Mouse (Mus musculus): ENCODE data around the gene Cabp7.

The Cabp7 gene

GRCm38 (mm10) chr11:4746733-4747132, at the start of gene Cabp7:
Cabp7 (minus strand) TSS chr11:4746778.
- no peak for DNase-seq (ENCODE audit: low spot score)

DNA sequence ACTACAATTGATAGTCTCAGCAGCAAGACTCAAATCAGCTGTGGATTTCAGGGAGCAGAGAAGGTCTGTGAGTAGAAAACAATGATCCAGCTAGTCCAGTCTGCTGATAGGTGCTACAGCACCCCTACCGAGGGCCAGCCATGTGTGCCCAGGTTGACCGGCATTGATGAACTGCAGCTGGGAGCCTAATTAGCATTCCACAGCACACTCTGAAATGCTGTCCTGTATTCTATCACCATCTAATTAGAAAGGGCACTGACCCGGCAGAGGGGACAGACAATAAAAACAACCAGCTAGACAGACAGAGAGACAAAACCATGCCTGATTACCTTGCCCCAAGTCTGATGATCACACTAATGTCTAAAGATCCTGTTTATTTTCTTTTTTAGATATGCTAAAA, 46.4 kb upstream of the Cabp7 start:
- no peak for DNase-seq (ENCODE audit: low spot score)

DNA sequence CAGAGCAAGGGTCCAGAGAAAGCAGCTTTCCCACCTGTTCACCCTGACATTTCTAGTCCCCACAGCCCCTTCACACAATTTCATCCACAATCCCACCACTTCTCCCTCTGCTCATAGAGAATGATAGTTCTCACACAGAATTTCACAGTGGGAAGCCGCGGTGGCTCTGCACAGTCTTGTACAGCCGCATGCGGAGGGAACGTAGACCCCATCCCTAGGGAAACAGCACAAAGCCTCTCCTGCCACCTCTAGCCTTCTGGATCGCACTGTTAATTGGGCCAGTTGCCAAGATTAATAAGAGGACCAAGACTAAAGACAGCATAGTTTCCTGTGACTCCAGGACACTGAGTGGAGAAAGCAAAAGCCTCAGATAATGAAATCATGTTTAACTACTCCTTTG, 45.0 kb upstream of the Cabp7 start:
- DNase-seq (ENCODE audit: low spot score) = no peak

GRCm38 (mm10) chr11:4789691-4790090, 43.1 kb upstream of the Cabp7 start:
- no peak for DNase-seq (ENCODE audit: low spot score)

DNA sequence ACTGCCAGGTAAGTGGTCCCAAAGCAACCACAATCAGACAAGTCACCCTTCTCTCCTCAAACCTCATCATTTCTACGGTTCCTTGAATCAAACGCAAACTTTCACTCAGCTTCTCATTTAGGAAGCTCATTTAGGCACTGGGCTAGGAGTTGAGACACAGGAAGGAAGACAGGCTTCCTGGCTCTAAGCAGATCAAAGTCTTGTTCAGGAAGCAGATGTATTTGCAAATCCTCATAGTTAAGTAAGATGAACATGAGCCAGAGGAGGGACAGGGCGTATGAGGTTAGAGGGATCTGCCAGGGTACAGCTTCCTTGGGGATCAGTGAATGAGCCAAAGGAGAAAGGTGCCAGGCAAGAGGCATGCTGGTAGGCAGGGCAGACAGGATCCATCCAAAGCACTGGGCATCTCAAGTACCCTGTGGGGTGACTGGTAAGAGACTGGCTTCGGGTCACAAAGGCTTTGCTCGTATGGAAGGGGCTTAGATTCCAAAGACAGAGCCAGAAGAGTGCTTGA, 38.1 kb upstream of the Cabp7 start:
- no peak for DNase-seq (ENCODE audit: low spot score)

DNA sequence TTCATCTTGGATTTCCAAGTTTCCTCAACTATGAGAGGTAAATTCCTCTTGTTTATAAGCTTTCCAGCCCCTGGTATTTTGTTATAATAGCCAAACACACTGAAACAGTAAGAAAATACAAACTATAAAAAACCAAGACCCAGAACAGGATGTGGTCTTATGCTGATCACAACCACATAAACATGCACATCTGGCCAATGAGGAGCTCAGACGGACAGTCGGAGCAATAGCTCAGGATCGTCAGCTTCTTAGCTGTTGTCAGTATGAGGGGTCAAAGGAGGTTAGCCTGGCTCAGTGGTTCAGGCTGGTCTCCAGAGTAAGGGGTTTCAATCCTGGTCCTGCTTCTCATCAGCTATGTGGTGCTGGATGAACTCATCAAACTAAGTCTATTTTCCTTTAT, 36.5 kb upstream of the Cabp7 start:
- DNase-seq (ENCODE audit: low spot score) = no peak

DNA sequence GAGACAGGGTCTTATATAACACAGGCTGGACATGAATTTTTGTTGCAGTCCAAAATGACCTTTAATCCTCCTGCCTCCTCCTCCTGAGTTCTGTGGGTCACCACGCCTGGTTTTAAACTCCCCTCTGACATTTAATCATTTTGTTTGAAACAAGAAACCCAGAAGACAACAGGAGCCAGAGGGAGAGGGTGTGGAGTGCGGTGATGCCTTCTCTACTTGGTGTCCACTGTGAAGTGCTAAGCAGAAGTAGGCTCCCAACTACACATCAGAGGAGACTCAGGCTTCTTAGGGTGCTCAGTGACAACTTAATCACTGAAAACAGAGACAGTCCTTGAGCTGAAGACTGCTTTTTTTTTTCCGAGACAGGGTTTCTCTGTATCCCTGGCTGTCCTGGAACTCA, 34.3 kb upstream of the Cabp7 start:
- DNase-seq (ENCODE audit: low spot score) = no peak

- peak; percentile 50 for DNase-seq (ENCODE audit: low spot score)
These were observed 26.3 kb upstream of the Cabp7 start for GRCm38 (mm10) chr11:4772925-4773324.

DNA sequence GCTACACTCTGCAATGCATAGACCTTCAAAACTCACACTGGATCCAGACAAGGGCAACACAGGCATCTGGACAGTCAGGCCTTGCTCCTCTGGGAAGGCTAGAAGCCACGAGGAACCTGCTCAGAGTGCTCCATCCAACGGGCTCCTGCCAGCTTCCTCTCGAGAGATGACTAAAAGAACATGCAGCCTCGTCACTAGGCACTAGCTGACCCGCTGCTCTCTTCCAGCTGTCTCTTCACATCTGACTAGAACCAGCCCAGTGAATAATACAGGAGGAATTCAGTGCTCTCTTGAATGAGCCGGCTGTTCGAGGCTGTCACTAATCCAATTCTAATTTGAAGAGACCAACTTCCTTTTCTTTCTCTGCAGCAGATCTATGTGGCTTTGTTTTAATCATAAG, 25.2 kb upstream of the Cabp7 start:
- no peak for DNase-seq (ENCODE audit: low spot score)

- DNase-seq (ENCODE audit: low spot score) = no peak
These were observed 23.3 kb upstream of the Cabp7 start for GRCm38 (mm10) chr11:4769881-4770280.

DNA sequence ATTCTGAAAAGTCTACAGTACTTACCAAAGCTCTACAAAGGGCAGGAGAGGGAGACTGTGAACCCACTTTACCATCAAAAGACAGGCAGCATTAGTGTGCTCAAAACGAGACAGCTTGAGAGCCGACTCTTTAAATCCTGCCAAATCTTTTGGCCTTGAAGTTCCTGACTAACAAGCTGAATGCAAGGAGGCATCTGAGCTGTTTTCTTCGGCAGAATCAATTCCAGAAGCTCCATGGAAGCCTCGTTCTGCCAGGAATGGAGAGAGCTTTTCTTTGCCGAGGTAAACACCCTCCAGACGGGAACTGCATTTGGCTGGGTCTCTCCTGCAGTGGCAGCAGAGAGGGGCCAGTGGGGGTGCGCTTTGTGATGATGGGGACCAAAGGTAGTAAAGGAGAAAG, 22.7 kb upstream of the Cabp7 start:
- DNase-seq (ENCODE audit: low spot score) = no peak

GRCm38 (mm10) chr11:4768399-4768798, 21.8 kb upstream of the Cabp7 start:
- DNase-seq (ENCODE audit: low spot score) = no peak

DNA sequence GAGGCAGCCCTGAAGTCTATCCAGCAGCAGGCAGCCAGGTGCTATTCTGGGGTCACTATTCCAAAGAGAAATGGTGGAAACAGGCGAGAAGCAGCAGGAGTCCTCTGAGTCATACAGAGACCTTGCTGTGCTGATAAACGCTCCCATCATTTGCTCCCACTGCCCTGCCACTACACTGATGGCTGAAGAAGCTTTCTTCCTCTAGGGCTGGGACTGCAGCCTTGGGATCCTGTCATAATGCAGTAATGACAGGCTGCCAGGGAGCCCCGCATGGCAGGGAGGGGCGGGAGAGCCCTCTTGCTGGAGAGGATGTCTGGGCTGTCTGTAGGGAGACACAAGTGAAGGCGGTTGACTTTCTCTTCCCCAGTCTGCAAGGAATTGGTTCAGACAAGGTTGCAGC, 17.9 kb upstream of the Cabp7 start:
- DNase-seq (ENCODE audit: low spot score) = no peak

GRCm38 (mm10) chr11:4763631-4764030, 17.1 kb upstream of the Cabp7 start:
- no peak for DNase-seq (ENCODE audit: low spot score)

- no peak for DNase-seq (ENCODE audit: low spot score)
These were observed 15.9 kb upstream of the Cabp7 start for GRCm38 (mm10) chr11:4762511-4762910.

- no peak for DNase-seq (ENCODE audit: low spot score)
These were observed 15.4 kb upstream of the Cabp7 start for GRCm38 (mm10) chr11:4761991-4762390.

DNA sequence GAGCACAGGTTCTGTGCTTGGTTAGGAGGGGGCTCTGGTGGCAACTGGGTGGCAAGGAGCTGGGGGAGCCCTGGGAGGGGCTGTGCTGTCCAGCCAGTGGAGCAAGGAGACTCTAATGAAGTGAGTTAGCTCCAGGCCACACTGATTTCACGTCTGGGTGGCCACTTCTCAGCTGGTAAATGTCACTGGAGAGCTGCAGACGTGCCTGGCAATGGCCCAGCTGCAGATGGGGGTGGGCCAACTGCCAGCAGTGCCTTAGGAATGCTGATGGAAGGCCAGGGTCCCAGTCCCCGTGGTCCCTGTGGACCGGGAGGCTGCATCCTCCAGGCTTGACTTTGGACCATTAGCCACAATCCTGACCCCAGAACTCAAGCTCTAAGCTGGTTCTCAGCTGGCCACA, 13.9 kb upstream of the Cabp7 start:
- DNase-seq (ENCODE audit: low spot score) = no peak

GRCm38 (mm10) chr11:4757789-4758158, 11.2 kb upstream of the Cabp7 start:
- no peak for DNase-seq (ENCODE audit: low spot score)

GRCm38 (mm10) chr11:4756984-4757788, 10.6 kb upstream of the Cabp7 start:
- DNase-seq (ENCODE audit: low spot score) = no peak

DNA sequence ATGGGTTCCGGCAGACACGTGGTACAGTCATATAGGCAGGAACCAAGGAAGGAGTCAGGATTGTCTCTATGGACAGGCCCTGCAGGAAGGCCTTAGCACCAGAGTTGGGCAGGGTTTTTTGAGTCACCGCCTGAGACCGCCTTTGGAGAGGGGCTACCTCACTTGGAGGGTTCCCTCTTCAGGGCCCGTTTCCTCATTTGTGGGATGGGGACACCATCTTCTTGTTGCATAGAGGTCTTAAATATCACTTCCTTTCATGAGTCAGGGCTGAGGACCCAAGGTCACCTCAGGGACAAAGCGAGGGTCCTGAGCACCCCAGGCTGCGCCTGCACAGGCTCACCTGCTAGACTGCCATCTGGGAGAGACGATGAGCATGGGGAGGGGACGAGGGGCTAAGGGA, 9.9 kb upstream of the Cabp7 start:
- DNase-seq (ENCODE audit: low spot score) = no peak

GRCm38 (mm10) chr11:4754867-4755266, 8.3 kb upstream of the Cabp7 start:
- no peak for DNase-seq (ENCODE audit: low spot score)

DNA sequence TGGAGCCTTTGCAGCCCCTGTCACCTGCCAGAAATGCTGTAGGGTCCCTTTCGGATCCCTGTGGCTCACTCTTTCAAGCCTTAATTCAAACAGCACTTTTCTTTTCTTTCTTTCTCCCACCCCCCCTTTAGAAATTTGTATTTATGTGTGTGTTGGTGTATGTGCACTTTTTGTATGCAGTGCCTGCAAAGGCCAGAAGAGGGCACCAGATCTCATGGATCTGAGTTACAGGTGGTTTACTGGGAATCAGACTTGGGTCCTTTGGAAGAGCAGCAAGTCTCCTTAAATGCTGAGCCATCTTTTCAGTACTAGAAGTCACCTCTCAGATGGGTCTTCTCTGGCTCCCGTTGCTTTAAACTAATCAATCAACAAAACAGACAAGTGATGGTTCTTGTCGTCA, 7.5 kb upstream of the Cabp7 start:
- DNase-seq (ENCODE audit: low spot score) = no peak

GRCm38 (mm10) chr11:4752836-4753235, 6.3 kb upstream of the Cabp7 start:
- no peak for DNase-seq (ENCODE audit: low spot score)

GRCm38 (mm10) chr11:4750263-4750662, 3.7 kb upstream of the Cabp7 start:
- DNase-seq (ENCODE audit: low spot score) = peak; percentile 61

All from ovary, postnatal 14 days (tissue).